Mouse (Mus musculus) midbrain, embryonic 16.5 days (tissue): Measurements from ENCODE around the gene Kcnk6. TPM values are rescaled to one million over a fixed set of nuclear protein-coding genes. Genes with fewer than 3 reads are reported as not detected.

Experiments used
- polyA plus RNA-seq: library from polyadenylated mRNA; unstranded; fragments of >200 nt; fragmentation: Nextera tagmentation; extraction: Ambion mirVana; gene quantifications from 2 replicates; pipeline ENCODE4 v1.2.1, GENCODE M21; 2015

Gene Kcnk6
- polyA plus RNA-seq, 1 experiment from 2014 or later, result 1.7 TPM

Other genes starting within 250 kb of the Kcnk6 start
- gene Ryr1, start 107.3 kb downstream of the Kcnk6 start, polyA plus RNA-seq, result 11.3 and 14.4 TPM in 2 replicates
- gene Rasgrp4, start 97.7 kb downstream of the Kcnk6 start, polyA plus RNA-seq, result 0.83 and 1.0 TPM in 2 replicates
- gene Fam98c, start 76.3 kb downstream of the Kcnk6 start, polyA plus RNA-seq, result 23.7 and 28.3 TPM in 2 replicates
- gene Ggn, start 62.3 kb downstream of the Kcnk6 start, polyA plus RNA-seq, result 0.54 and 1.1 TPM in 2 replicates
- gene Spred3, start 62.1 kb downstream of the Kcnk6 start, polyA plus RNA-seq, result 10.7 TPM in 2 replicates
- 287 TPM in 2 replicates for gene Psmd8, start 51.8 kb downstream of the Kcnk6 start, polyA plus RNA-seq
- gene Catsperg1, start 18.5 kb downstream of the Kcnk6 start, polyA plus RNA-seq, result 3.8 and 5.8 TPM in 2 replicates
- 95.7 and 109 TPM in 2 replicates for gene Yif1b, start 5.8 kb upstream of the Kcnk6 start, polyA plus RNA-seq
- gene 2200002D01Rik, start 16.0 kb upstream of the Kcnk6 start, polyA plus RNA-seq, result 0.46 and 1.5 TPM in 2 replicates
- 81.2 and 89.7 TPM in 2 replicates for gene Spint2, start 49.4 kb upstream of the Kcnk6 start, polyA plus RNA-seq
- 2.5 and 2.7 TPM in 2 replicates for gene Ppp1r14a, start 56.8 kb upstream of the Kcnk6 start, polyA plus RNA-seq
- gene Dpf1, start 71.4 kb upstream of the Kcnk6 start, polyA plus RNA-seq, result 223 and 226 TPM in 2 replicates